Mouse (Mus musculus) CH12F3 (cell line): Measurements from ENCODE around the gene Ptpra.

ENCODE experiments used
- in situ Hi-C: fragments of 300-500 bp; cut with MboI; formaldehyde crosslinking; loops from 2 replicates; pipeline ENCODE4 v1.14.3; 2020; ENCODE audit warnings: low sequenced_read_pairs

Gene Ptpra

DNA sequence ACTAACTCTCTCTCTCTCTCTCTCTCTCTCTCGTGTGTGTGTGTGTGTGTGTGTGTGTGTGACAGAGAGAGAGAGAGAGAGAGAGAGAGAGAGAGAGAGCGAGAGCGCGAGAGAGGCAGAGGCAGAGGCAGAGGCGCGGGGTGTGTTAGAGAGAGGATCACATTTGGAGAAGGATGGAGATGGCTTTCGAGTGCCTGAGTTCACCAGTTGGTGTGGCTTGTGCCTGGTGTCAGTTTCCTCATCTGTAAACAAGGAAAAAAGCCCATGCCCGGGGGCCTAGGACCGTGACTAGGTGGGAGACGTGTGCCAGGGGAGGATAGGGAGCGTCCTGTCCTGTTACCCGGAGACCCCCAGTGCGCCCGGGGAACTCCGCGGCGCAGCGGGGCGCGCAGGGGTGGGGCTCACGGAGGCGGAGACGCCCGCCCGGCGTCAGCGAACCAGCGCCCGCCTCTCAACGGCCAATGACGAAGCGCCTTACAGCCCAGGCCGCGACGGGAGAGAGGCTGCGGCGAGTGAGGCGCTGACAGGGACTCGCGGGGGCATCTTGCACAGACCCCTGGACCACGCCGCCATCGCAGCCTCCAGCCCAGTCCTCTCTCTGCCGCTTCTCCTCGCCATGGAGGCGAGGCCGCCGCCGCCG lies at the start of gene Ptpra:
Ptpra (plus strand) TSS at position 485 of the 640 bp plus-strand sequence.
- in situ Hi-C loops: no loop called here

DNA sequence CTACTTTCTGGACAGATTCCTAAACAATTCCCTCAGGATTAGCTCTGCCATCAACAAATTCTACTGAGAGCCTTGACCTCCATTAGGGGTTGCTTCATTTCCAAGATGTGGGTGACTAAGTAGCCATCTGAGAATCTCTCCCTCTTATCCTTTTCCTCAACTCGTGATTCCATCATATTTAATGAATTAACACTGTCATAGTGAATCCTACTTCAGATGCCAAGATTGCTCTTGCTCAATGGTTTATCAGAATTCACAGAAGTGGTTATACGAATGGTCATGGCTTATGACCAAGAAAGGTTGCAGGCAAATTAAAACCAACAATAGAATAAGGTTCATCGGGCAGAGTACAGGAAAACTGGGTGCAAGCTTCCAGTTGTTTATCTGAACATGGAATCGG lies 48.2 kb upstream of the Ptpra start:
- in situ Hi-C loops: no loop called here

DNA sequence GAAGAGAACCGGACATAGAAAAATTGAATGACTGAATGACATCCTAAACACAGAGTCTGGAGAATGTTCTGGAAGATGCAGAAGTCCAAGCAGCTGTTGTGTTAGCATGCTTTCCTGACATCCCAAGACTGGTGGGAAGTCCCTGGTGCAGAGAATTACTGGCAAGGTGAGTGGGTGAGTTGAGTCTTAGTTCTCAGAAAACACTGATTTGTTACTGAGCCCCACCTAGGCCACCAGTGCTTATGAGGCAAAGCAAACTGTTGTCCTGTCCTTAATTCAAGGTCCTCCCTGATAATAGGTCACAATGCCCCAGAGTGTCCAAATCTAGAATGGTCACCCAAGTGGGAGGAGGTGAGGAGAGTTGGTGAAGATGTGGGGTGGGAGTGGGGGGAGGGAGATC lies 45.1 kb upstream of the Ptpra start, which contains the start of the genes Gm28372 and 1700020A23Rik:
Gm28372 (plus strand) TSS at position 301 of the 400 bp plus-strand sequence.
1700020A23Rik (plus strand) TSS at position 321 of the 400 bp plus-strand sequence.
- in situ Hi-C loops: no loop called here

DNA sequence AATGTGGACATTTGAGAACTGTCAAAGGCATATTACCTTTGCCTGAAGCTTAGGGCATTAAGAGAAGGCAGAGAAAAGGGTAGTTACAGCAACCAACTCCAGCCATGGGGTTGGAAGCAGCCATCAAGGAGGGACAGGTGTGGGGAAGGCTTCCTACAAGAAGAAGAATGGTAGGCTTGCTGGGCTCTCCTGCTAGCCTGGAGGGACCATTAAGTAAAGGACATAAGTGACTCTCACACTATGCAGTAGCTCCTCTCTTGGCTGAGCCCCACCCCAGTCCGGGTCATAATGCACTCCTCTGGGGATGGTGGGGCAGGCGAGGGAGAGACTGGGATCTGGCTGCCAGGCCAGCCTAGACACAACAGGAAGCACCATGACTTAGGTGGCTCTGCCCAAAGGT lies 43.9 kb upstream of the Ptpra start, which contains the start of gene Tmem239:
Tmem239 (plus strand) TSS at position 301 of the 400 bp plus-strand sequence.
- in situ Hi-C loops: no loop called here

DNA sequence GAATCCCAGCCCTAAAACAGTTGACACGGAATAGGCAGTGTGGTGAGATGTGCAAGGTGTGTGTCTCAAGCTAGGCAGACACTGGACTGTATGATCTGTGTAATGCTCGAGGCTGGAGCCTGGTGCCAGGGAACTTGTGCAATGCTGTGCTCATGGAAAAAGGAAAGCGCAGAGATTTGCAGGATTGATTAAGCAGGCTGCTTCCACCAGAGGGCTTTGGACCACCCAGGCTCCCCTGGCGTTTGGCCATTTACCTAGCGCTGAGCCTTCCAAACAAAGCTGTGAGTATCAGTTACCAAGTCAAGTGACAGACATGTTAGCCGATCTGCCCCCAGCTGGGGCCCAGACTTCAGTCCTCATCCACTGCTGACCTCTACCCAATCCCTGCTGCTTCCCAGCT lies 41.9 kb upstream of the Ptpra start:
- in situ Hi-C loops: no loop called here

DNA sequence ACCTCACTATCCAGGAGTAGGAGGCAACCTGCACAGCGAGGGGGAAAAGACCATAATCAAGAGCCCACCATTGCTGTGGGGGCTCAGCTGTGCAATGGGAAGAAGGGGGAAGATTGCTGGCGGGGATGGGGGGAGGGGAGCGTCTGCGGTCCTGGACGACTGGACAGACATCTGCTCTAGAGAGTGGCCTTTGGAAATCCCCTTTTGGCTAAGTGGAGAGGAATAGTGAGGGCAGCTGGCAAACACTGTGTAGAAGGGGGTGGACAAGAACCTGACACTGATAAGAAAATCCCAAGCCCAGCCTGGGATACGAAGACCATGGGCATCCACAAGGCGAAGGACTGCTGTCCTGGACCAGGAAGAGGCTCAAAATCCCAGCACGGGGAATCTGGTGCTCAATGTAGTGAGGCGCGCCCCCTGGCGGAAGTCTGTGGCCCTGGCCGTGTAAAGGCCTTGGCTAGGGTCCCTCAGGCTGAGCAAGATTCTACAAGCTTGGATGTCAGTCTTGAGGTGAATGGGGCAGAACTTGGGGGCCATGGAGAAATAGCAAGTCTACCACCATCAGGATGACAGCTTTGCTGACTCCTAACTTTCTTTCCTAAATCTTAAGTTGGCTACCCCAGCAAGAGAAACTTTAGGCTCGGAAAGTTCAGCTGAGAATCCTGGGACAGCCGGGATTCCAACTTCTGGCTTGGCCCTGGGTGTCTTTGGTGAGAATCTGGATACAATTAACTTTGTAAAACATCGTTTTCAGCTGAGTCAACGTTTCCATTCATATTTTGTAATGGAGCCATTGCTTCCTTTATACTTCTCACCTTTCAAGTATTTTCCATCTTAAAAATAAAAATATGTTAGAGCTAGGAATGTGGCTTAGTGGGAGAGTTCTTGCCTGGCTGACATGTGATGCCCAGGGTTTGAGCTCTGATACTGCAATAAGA lies 38.3 kb upstream of the Ptpra start:
- in situ Hi-C loops: no loop called here

DNA sequence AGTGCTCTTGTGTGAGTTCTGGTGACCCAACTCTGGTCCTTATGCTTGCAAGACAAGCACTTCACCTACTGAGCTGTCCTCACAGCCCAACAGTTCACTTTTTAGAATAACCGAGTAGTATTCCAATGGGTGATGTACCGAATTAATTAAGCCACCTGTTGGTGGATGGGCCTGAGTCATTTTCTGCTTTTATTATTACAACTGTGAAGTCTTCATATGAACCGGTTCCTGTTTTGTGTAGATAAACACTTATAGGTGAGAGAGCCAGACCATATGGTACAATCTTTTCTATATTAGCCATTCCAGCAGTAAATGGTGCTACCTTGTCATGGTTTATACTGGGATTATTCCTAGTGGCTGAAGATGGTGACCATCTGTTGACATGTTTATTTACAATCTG lies 37.3 kb upstream of the Ptpra start:
- in situ Hi-C loops: no loop called here

DNA sequence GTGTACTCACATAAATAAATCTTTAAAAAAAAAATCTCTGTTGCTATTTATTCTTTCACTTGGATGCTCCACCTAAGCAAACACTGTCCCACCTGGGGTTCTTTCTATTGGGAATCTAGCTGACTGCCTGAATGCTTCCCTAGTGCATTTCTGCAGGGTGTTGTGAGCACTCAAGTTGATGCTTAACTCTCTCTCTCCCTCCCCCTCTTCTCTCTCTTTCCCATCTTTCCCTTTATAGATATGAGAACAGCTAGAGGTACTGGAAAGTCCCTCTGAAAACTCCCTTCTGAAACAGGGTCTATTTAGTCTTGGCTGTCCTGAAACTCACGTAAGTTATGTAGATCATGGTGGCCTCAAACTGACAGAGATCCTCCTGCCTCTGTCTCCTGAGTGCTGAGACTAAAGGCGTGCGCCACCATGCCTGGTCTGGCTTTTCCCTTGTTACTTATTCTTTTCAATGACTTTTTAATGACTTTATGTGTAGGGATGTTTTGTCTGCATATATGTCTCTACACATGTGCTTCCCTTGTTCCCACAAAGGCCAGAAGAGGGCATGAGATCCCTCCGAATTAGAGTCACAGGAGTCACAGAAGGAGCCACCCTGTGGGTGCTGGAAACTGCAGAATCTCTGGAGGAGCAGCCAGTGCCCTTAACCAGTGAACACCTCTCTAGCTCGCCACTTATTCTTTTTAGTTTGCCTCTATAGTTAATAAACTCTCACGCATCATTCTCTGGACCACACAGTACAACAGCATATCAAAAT lies 35.8 kb upstream of the Ptpra start:
- in situ Hi-C loops: no loop called here

DNA sequence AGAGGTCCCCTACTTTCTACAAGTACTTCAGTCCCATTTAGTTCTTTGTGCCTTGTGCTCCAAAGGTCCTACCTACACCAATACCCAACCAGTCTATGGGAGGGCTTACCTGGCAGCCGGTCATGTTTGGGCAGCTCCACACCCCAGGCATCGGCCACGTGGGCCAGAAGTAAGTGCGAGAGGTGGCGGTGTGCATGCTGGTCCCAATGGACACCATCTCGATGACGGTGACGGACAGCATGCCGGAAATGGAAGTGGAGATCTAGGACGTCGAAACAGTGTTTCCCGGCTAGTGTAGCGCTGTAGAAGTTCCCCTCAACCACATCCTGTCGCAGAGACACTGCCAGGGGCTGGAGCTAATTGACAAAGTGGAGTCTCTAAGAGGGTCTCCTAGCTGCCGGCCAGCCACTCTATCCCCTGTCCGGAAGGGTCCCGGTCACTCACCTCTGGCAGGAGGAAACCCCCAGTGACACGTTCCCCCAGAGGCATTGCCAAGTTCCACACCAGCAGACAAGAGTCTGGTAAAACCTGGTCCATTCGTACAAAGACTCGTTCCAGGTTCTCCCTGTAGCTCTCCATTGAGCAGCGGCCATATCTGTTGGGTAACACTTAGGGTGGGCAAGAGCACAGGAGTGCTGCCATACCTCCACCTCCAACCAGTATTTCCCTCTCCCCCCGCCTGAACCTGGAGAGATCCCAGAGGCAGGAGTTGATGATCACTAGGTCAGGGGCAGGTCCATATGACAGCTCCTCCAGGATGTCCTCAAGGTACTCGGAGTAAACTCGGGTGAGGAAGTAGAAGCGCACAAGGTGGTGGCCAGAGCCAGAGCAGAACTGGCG lies 28.1 kb upstream of the Ptpra start:
- in situ Hi-C loops: no loop called here

DNA sequence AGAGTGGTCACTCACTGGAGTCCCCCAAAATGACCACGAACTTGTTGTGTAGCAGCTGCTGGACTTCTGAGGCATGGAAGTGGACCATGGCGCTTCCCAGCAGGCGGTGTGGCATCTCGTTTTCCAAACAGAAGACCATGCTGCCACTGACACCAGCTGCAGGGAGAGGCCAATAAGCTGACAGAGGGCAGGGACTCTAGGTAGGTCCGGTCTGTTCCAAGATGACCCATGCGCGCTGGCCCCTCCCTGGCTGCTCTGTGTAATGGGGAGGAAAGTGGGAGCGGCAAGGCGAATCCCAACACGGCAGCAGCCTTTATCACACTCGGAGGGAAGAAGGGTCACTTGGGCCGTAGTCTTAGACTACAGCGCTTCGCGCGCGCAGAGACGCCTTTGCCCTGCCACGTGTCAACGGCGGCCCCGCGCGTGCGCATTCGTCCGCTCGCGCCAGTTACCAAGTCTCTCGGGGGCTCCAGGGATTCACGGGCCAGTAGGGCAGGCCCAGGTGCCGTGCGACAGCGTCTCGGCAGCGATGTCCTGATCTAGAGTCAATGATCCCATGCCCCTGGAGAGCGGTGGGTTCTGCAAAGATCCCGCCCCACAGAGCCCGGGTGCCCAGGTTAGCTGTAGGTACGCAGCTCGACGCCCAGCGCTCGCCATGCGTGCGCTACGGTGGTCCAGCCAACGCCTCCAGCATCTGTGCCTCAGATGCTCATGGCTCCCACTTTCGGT lies 26.5 kb upstream of the Ptpra start:
- in situ Hi-C loops: no loop called here

DNA sequence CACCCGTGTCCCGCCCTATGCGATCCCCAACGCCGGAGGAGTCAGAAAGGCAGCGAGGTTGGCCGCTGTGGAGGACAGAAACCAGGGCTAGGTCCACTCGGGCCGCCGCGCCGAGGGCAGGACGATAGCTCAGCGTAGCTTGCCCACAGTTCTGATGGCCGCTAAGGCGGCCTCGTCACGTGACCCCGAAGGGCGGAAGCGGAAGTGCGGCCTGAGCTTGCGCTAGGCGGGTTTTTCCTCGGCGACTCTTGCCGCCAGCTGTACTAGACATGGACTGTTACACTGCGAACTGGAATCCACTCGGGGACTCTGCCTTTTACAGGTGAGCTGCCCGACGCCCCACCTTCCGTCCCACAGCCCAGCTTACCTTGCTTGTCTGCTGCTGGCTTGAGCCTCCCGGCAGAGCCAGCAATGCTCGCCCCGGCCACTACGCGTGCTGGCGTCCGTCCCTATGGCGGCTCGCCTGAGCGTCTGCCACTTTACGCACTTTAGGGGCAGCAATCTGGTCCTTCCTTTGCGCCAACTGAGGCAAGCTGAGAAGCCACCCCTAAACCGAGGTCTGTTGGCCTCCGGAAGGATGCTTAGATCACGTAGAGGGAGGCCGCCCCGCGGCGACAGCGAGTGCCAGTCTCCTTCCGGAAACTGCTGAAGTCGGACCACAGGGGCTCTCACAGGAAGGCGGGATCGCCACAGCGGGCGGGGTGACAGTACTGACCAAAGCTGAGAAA lies 25.8 kb upstream of the Ptpra start, which contains the start of the genes Vps16 and Pced1a:
Vps16 (plus strand) TSS at position 214 of the 728 bp plus-strand sequence.
Pced1a (minus strand) TSS at position 576 of the 728 bp plus-strand sequence.
- in situ Hi-C loops: no loop called here

DNA sequence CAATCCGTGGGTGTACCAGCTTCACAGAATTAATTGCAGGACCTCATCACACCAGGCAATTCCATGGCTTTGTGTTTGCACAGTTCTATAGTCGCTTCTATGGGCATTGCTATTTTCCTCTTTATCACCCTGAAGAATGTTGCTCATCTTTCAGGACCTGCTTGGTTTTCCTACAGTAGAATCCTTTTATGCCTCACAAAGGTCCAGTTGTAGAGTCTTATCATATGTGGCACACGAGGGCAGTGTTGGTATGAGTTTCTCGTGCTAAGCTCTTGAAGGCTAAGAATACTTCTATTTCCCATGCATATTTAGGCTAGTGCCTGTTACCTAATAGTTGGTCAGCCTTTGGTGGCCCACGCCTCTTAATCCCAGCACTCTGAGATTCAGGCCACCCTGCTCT lies 25.0 kb upstream of the Ptpra start:
- in situ Hi-C loops: no loop called here

DNA sequence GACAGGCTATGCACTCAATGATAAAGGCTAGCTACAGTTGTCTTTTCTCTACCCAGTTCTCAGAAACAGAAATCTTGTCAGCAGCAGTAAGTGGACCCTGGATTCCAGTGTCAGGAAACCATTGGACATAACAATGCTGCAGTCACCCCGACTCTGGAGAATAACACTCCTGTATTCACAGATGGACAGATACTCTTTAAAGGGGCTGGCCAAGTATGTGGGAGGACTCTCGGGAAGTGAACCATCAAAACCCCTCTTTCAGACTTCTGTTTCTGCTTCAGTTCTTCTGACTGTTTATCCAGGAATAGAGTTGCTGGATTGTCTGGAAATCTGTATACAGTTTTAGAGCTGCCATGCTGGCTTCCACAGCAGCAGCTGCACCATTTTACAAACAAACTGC lies 20.2 kb upstream of the Ptpra start:
- in situ Hi-C loops: no loop called here

DNA sequence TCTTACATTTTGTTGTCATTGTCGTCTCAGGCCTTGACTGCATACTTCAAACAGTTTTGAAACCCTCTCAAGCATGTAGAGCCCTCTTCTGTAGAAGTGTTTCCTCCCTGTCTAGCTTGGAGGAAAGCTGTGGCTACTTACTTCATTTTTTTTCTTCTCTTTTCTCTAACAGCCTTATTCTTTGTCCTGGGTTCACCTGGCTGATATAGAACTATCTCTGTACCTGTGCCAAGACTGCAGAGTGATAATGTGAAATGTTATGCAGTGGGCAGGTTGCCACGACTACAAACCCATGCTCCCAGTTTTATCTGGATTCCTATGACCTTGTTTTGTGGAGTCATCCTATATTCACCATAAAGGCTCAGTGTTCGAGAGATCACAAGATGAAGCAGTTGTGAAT lies 19.6 kb upstream of the Ptpra start:
- in situ Hi-C loops: no loop called here

DNA sequence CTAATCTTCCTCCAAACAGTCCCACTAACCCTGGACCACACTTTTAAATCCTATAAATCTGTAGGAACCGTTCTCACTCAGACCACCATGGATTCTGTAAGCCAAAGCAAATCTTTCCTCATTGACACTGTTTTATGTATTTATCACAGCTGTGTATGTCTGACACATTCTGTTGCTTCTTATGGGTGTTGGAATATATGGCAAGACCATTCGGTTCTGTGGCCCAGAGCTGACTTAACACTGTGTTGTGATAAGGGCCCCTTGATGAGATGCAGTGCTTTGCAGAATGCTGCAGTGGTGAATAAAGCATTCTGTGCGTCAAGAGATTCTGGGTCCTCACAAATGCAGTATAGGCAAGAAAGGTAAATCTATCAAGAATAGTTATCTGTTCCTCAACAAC lies 17.9 kb upstream of the Ptpra start:
- in situ Hi-C loops: no loop called here

DNA sequence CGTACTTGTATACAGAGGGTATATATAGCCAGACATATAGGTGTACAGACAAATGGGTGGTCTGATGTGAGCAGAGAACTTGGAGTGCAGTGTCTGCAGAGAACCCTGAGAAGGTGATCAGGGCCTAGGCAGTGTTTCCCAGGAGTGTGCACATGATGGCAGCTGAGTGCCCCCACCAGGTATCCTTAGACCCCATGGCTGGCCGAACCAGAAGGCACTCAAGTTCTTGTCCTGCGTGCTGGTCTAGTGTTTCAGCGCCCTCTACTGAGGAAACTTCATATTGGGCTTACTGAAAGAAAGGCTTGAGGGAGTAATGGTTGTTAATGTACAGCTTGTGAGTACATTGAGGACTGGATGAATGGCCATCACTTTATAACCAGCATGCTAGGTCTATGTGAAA lies 16.9 kb upstream of the Ptpra start:
- in situ Hi-C loops: no loop called here

DNA sequence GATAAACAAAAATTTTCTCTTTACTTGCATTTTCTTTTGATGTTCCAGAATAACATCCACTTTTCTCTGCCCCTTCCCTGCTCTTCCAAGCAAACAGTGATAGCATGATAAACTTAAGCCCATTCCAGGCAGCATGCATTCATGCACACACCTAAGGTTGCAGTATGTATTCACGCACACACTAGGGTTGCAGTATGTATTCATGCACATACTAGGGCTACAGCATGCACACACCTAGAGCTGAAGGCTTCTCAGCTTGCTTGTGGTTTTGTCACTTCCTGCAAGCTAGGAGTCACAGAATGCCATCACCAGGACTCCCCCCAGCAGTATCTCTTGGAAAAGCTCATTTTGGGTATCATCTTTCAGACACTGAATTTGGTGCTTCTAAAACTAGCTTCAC lies 13.3 kb upstream of the Ptpra start:
- in situ Hi-C loops: no loop called here

DNA sequence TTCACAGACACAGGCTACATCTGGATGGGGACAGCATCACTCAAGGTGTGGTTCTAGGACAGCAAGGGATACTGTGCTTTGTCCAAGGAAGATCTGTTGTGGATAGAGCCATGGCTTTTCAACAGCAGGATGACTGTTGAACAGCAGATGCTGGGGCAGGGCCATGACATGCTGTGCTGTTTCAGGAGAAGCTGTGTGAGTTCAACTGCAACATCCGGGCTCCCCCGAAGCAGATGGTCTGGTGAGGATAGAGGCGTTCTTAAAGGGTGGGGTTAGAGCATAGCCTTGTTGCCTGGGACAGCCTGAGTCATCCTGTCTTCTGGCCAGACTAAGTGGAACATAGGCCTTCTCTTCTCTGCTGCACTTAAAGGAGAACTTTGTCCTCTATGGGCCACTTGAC lies 11.2 kb upstream of the Ptpra start:
- in situ Hi-C loops: no loop called here
